Mouse (Mus musculus): ENCODE results near the gene Coro7. TPM values are rescaled to one million over a fixed set of nuclear protein-coding genes. Genes with fewer than 3 reads are reported as not detected.

The Coro7 gene
- total RNA-seq, 2 experiments from 2014 or later = 85.6 to 93.4 TPM

GRCm38 (mm10) chr16:4652707-4653416 lies 26.7 kb downstream of the Coro7 start:
- DNase-seq (ENCODE audit: low spot score in 2 of 2) = no peak
- Histone ChIP-seq H3K4me3 (no peak overlapping the region), H3K27ac (0 out of 2 replicates have a peak overlapping the region, but pooled peaks have one; percentile 11)
- no peak for TF ChIP-seq CTCF (conservative IDR thresholded peaks at IDR 0.05)

- DNase-seq (ENCODE audit: low spot score in 2 of 2) = no peak
- no peak for TF ChIP-seq CTCF (conservative IDR thresholded peaks at IDR 0.05)
- Histone ChIP-seq H3K27ac (no peak overlapping the region), H3K4me3 (no peak overlapping the region)
Observed at GRCm38 (mm10) chr16:4651624-4652023, 28.0 kb downstream of the Coro7 start.

- no peak overlapping the region for H3K27ac ChIP-seq
- DNase-seq (ENCODE audit: low spot score in 2 of 2) = no peak
- no peak for TF ChIP-seq CTCF (conservative IDR thresholded peaks at IDR 0.05)
- H3K4me3 ChIP-seq = no peak overlapping the region
Observed at GRCm38 (mm10) chr16:4651081-4651480, 28.5 kb downstream of the Coro7 start.

- Histone ChIP-seq H3K4me3 (no peak overlapping the region), H3K27ac (no peak overlapping the region)
- TF ChIP-seq CTCF (conservative IDR thresholded peaks at IDR 0.05) = no peak
- no peak for DNase-seq (ENCODE audit: low spot score in 2 of 2)
Observed at GRCm38 (mm10) chr16:4650161-4650560, 29.4 kb downstream of the Coro7 start.

- H3K27ac ChIP-seq = no peak overlapping the region
- no peak for TF ChIP-seq CTCF (conservative IDR thresholded peaks at IDR 0.05)
- H3K4me3 ChIP-seq = no peak overlapping the region
- DNase-seq (ENCODE audit: low spot score in 2 of 2) = no peak
Observed at GRCm38 (mm10) chr16:4649692-4650091, 29.9 kb downstream of the Coro7 start.

- no peak for DNase-seq (ENCODE audit: low spot score in 2 of 2)
- Histone ChIP-seq H3K27ac (no peak overlapping the region), H3K4me3 (no peak overlapping the region)
- no peak for TF ChIP-seq CTCF (conservative IDR thresholded peaks at IDR 0.05)
Observed at GRCm38 (mm10) chr16:4649211-4649610, 30.4 kb downstream of the Coro7 start.

GRCm38 (mm10) chr16:4648416-4649023 lies 31.1 kb downstream of the Coro7 start:
- H3K27ac ChIP-seq = no peak overlapping the region
- H3K4me3 ChIP-seq = no peak overlapping the region
- no peak for TF ChIP-seq CTCF (conservative IDR thresholded peaks at IDR 0.05)
- DNase-seq (ENCODE audit: low spot score in 2 of 2) = no peak

- H3K27ac ChIP-seq = peak overlapping the region; percentile 52
- TF ChIP-seq CTCF (conservative IDR thresholded peaks at IDR 0.05) = no peak
- no peak overlapping the region for H3K4me3 ChIP-seq
- DNase-seq (ENCODE audit: low spot score in 2 of 2) = no peak
Observed at GRCm38 (mm10) chr16:4647651-4648141, 31.9 kb downstream of the Coro7 start.

GRCm38 (mm10) chr16:4646831-4647230 lies 32.7 kb downstream of the Coro7 start:
- no peak overlapping the region for H3K4me3 ChIP-seq
- no peak for DNase-seq (ENCODE audit: low spot score in 2 of 2)
- 0 out of 2 replicates have a peak overlapping the region, but pooled peaks have one; percentile 52 for H3K27ac ChIP-seq
- no peak for TF ChIP-seq CTCF (conservative IDR thresholded peaks at IDR 0.05)

GRCm38 (mm10) chr16:4645867-4646266 lies 33.7 kb downstream of the Coro7 start:
- no peak for DNase-seq (ENCODE audit: low spot score in 2 of 2)
- TF ChIP-seq CTCF (conservative IDR thresholded peaks at IDR 0.05) = no peak
- no peak overlapping the region for H3K27ac ChIP-seq
- H3K4me3 ChIP-seq = no peak overlapping the region

GRCm38 (mm10) chr16:4643670-4644419 lies 35.7 kb downstream of the Coro7 start:
- peak; percentile 72 to 82 for DNase-seq (ENCODE audit: low spot score in 2 of 2)
- Histone ChIP-seq H3K27ac (peak overlapping the region; percentile 60), H3K4me3 (no peak overlapping the region)
- 0 out of 2 replicates have a peak, but pooled peaks have one; percentile 18 for TF ChIP-seq CTCF (conservative IDR thresholded peaks at IDR 0.05)

- H3K4me3 ChIP-seq = no peak overlapping the region
- no peak for TF ChIP-seq CTCF (conservative IDR thresholded peaks at IDR 0.05)
- peak overlapping the region; percentile 60; the same call in 1 of the 2 replicates for H3K27ac ChIP-seq
- no peak for DNase-seq (ENCODE audit: low spot score in 2 of 2)
Observed at GRCm38 (mm10) chr16:4642937-4643336, 36.6 kb downstream of the Coro7 start.

GRCm38 (mm10) chr16:4642190-4642589 lies 37.4 kb downstream of the Coro7 start:
- DNase-seq (ENCODE audit: low spot score in 2 of 2) = no peak
- H3K4me3 ChIP-seq = no peak overlapping the region
- no peak for TF ChIP-seq CTCF (conservative IDR thresholded peaks at IDR 0.05)
- peak overlapping the region; percentile 60 for H3K27ac ChIP-seq

All from layer of hippocampus, adult 2 months (tissue).